ENCODE assay signal across 22 mouse cellular contexts in genomic region chr1:37500723-37501122, GRCm38 (mm10). TPM values are rescaled to one million over a fixed set of nuclear protein-coding genes. Genes with fewer than 3 reads are reported as not detected.
DNase-seq lines count a peak whose midpoint lies in the region; ATAC-seq and TF ChIP-seq lines count a peak whose summit lies in the region.
"Had no signal": no experiment of that assay in that cellular context is flagged by ENCODE, and none has a peak within 500 bp of the region (broad histone marks: within the 10 kb centered on the region; RNA-seq: fewer than 3 reads in every experiment).

No protein-coding gene starts in this region.

- ATAC-seq in heart, postnatal 0 days (ENCODE audit: insufficient read depth, low read depth): no peak
- ATAC-seq in intestine, embryonic 15.5 days: no peak
- no peak for ATAC-seq in cerebellum, adult (ENCODE audit: insufficient number of reproducible peaks, low FRiP score, low TSS enrichment)
- ATAC-seq in hindbrain, embryonic 12.5 days (ENCODE audit: low FRiP score): no peak
- ATAC-seq: activated CD4-positive, CD25-positive, alpha-beta regulatory T cell, adult 4 months had no signal

- TF ChIP-seq POLR2A in brain, embryonic 14.5 days (IDR thresholded peaks at IDR 0.05; ENCODE audit: borderline replicate concordance, extremely low read depth, insufficient read depth, insufficient read length, poor library complexity, severe bottlenecking): no peak

- no peak for TF ChIP-seq CTCF in heart, postnatal 0 days (IDR thresholded peaks at IDR 0.05; ENCODE audit: low read depth)
- TF ChIP-seq CTCF in brain, embryonic 14.5 days (IDR thresholded peaks at IDR 0.05; ENCODE audit: borderline replicate concordance, extremely low read depth, insufficient read depth, insufficient read length): no peak

- no peak overlapping the region for H3K4me3 ChIP-seq in heart, postnatal 0 days (ENCODE audit: low read depth, low read length)
- no peak overlapping the region for H3K4me3 ChIP-seq in intestine, embryonic 15.5 days (replicated peaks)
- H3K4me3 ChIP-seq in hindbrain, embryonic 12.5 days: no peak overlapping the region
- H3K4me3 ChIP-seq: forebrain, embryonic 12.5 days; heart, embryonic 15.5 days; left cerebral cortex, adult 2 months; limb, embryonic 15.5 days; neural tube, embryonic 12.5 days had no signal

- TF ChIP-seq EP300 in heart, postnatal 0 days (IDR thresholded peaks at IDR 0.05; ENCODE audit: low read depth): no peak

- H3K27ac ChIP-seq in heart, postnatal 0 days (ENCODE audit: low read depth): 0 out of 2 replicates have a peak overlapping the region, but pooled peaks have one; percentile 4
- H3K27ac ChIP-seq in intestine, embryonic 15.5 days: peak overlapping the region; percentile 70
- H3K27ac ChIP-seq in hindbrain, embryonic 12.5 days: no peak overlapping the region
- H3K27ac ChIP-seq: forebrain, embryonic 12.5 days; heart, embryonic 15.5 days; left cerebral cortex, adult 2 months; limb, embryonic 15.5 days; liver, embryonic 14.5 days; neural tube, embryonic 12.5 days had no signal

- DNase-seq in heart, postnatal 0 days (ENCODE audit: low spot score): no peak
- no peak for DNase-seq in heart, postnatal 10 days
- peak; percentile 19 for DNase-seq in left cerebral cortex, postnatal 4 days
- DNase-seq in left cerebral cortex, adult 18-20 months (ENCODE audit: low spot score in 2 of 2): no peak
- DNase-seq in brain, embryonic 14.5 days (ENCODE audit: low read depth): peak; percentile 15
- DNase-seq: adrenal gland, postnatal 14 days; cerebellum, adult 11-12 months; kidney, adult 8-10 months; layer of hippocampus, adult 9-11 months; midbrain, embryonic 14.5 days; right cerebral cortex, postnatal 14 days; spleen, adult 18-20 months had no signal

- H3K36me3 ChIP-seq in heart, postnatal 0 days (replicated peaks; ENCODE audit: control insufficient read depth, insufficient read depth, low read length): no peaks in the 10 kb centered on the region; the same call in 1 of the 2 replicates
- H3K36me3 ChIP-seq in intestine, embryonic 15.5 days: no peaks in the 10 kb centered on the region
- H3K36me3 ChIP-seq in hindbrain, embryonic 12.5 days: no peaks in the 10 kb centered on the region
- H3K36me3 ChIP-seq: forebrain, embryonic 12.5 days; heart, embryonic 15.5 days; limb, embryonic 15.5 days; neural tube, embryonic 12.5 days had no signal

- intact Hi-C loops in heart, postnatal 10 days (cut with DNase I): no loop called here
- intact Hi-C loops in left cerebral cortex, postnatal 4 days (cut with DNase I): no loop called here

- H3K27me3 ChIP-seq in heart, postnatal 0 days (ENCODE audit: control insufficient read depth, insufficient read depth, low read length): no peaks in the 10 kb centered on the region
- no peaks in the 10 kb centered on the region for H3K27me3 ChIP-seq in intestine, embryonic 15.5 days (replicated peaks)
- H3K27me3 ChIP-seq in hindbrain, embryonic 12.5 days: peaks cover 83% of the 10 kb centered on the region
- H3K27me3 ChIP-seq: forebrain, embryonic 12.5 days; heart, embryonic 15.5 days; limb, embryonic 15.5 days had no signal

- H3K4me2 ChIP-seq in heart, postnatal 0 days (ENCODE audit: low read depth, low read length): no peak overlapping the region
- H3K4me2 ChIP-seq in intestine, embryonic 15.5 days (replicated peaks): no peak overlapping the region
- no peak overlapping the region for H3K4me2 ChIP-seq in hindbrain, embryonic 12.5 days (replicated peaks)
- H3K4me2 ChIP-seq: forebrain, embryonic 12.5 days; heart, embryonic 15.5 days; limb, embryonic 15.5 days; neural tube, embryonic 12.5 days had no signal

- 0 out of 2 replicates have a peak, but pooled peaks cover 4% of the 10 kb centered on the region for H3K4me1 ChIP-seq in heart, postnatal 0 days (ENCODE audit: control insufficient read depth, insufficient read depth)
- peaks cover 25% of the 10 kb centered on the region for H3K4me1 ChIP-seq in intestine, embryonic 15.5 days (replicated peaks)
- no peaks in the 10 kb centered on the region for H3K4me1 ChIP-seq in hindbrain, embryonic 12.5 days
- H3K4me1 ChIP-seq: forebrain, embryonic 12.5 days; neural tube, embryonic 12.5 days had no signal

- H3K9me3 ChIP-seq in heart, postnatal 0 days (replicated peaks; ENCODE audit: control insufficient read depth, low read length): no peaks in the 10 kb centered on the region
- H3K9me3 ChIP-seq in intestine, embryonic 15.5 days: no peaks in the 10 kb centered on the region
- no peaks in the 10 kb centered on the region for H3K9me3 ChIP-seq in hindbrain, embryonic 12.5 days (replicated peaks)
- H3K9me3 ChIP-seq: forebrain, embryonic 12.5 days; heart, embryonic 15.5 days; limb, embryonic 15.5 days; neural tube, embryonic 12.5 days had no signal

- no peak overlapping the region for H3K9ac ChIP-seq in heart, postnatal 0 days (replicated peaks; ENCODE audit: low read depth, low read length)
- no peak overlapping the region for H3K9ac ChIP-seq in intestine, embryonic 15.5 days
- H3K9ac ChIP-seq in hindbrain, embryonic 12.5 days: no peak overlapping the region
- H3K9ac ChIP-seq: forebrain, embryonic 12.5 days; heart, embryonic 15.5 days; limb, embryonic 15.5 days; liver, embryonic 14.5 days; neural tube, embryonic 12.5 days had no signal

- 52% methylated on average over 8 of the region's 8 CpGs for WGBS in heart, postnatal 0 days
- 25% methylated on average over 8 of the region's 8 CpGs for WGBS in intestine, embryonic 15.5 days
- WGBS in hindbrain, embryonic 12.5 days: 68% methylated on average over 8 of the region's 8 CpGs

RNA-seq across cellular contexts. Expression of gene Mgat4a, which starts 40.1 kb away (rescaled TPM):
- total RNA-seq in heart, postnatal 0 days (2014; rRNA removed; ENCODE audit: low replicate concordance): 7.3 and 24.4 TPM in 2 replicates
- 3.3 and 4.4 TPM in 2 replicates for polyA plus RNA-seq in heart, postnatal 0 days (2015; fragmentation: Nextera tagmentation; extraction: Ambion mirVana)
- total RNA-seq in heart, postnatal 10 days (2021): 10 to 100 TPM; 17.3 to 18.0 TPM
- total RNA-seq in left cerebral cortex, postnatal 4 days (2021): 10 to 100 TPM; 27.0 to 29.0 TPM
- 10 to 100 TPM; 31.7 to 35.0 TPM for total RNA-seq in left cerebral cortex, adult 18-20 months (2021)
- polyA plus RNA-seq in brain, embryonic 14.5 days (2012; rRNA removed): 8.2 and 11.6 TPM in 2 replicates
- 44.5 and 46.3 TPM in 2 replicates for polyA plus RNA-seq in intestine, embryonic 15.5 days (2015; fragmentation: Nextera tagmentation; extraction: Ambion mirVana)
- polyA plus RNA-seq in hindbrain, embryonic 12.5 days (2016; fragmentation: Nextera tagmentation; extraction: Ambion mirVana): 3.2 and 4.6 TPM in 2 replicates

Comparison
In these comparisons a context has a peak if more than half of its experiments do, and no peak if none do; other contexts are left out.
1. DNase-seq: peak in left cerebral cortex, postnatal 4 days (single experiment) and brain, embryonic 14.5 days (single experiment); none in heart, postnatal 0 days (single experiment), heart, postnatal 10 days (0 of 2) and left cerebral cortex, adult 18-20 months (0 of 2).